Mouse (Mus musculus): ENCODE results near the gene Btbd2.

Gene Btbd2

DNA sequence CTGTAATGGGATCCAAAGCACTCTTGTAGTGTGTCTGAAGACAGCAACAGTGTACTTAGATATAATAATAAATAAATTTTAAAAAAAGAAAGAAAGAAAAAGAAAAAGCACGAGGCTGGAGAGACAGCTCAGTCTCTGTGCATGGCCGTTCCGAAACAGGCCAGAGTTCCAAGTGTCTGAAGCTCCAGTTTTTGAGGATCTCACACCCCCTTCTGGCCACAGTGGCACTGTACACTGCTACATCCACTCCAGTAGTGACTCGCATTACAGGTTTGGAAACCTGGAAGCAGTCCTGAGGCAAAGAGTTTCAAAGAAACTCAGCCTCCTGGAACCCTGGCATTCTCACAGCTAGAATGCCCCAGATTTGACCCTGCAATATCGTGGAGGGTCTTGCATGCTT is 31.0 kb upstream of the Btbd2 start:
- DNase-seq (ENCODE audit: low spot score), result peak; percentile 77

DNA sequence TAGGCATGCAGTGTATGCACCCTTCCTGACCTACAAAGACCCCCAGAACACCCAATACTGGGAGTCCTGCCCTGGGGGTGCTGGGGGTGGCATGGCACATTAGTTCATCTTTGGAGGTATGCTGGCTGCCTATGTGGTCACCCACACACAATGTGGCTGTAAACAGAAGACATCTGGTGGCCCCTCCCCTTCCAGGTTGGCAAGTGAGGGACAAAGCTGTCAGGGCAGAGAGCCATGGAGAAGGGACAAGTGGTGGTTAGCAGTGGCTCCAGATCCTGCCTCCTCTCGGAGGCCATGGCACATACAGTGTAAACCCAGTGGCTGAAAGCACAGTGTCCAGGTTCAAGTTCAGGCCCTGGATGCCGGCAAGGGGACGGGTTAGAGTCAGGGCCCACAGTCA is 29.7 kb upstream of the Btbd2 start:
- no peak for DNase-seq (ENCODE audit: low spot score)

GRCm38 (mm10) chr10:80684984-80685383 is 28.1 kb upstream of the Btbd2 start:
- no peak for DNase-seq (ENCODE audit: low spot score)

GRCm38 (mm10) chr10:80684214-80684613 is 27.3 kb upstream of the Btbd2 start:
- DNase-seq (ENCODE audit: low spot score), result peak; percentile 57

DNA sequence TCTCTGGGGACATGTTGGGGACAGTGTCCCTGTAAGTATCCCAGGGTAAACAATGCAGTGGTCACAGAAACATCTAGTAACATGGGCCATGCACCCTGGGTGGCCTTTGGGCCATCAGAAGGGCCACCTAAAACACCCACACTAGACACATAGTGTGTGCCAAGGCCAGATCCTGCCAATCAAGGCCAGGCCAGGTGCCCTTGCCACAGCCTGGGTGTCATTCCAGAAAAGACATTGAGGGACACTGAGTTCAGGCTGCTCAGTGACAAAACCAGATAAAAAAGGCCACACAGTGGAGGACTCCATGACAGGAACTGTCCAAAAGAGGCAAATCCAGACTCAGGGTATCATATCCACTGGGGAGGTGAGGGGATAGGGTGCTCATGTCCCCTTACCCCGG is 26.8 kb upstream of the Btbd2 start:
- DNase-seq (ENCODE audit: low spot score), result no peak

DNA sequence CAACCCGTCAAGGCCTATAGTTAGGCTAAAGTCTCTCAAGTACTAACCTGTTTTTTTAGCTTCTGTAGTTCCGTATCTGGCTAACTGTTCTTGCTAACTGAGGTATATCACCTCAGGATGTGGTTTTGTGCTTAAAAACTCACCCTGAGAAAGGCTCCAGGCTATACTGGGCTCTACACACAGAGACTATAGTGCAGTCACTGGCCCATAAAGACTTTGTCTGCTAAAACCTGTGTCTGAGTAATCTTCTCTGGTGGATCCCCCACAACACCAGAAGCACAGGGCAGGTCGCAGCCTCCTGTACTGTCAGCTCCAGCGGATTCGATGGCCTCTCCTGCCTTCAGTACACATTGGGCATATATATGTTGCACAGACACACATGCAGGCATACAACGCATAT is 25.1 kb upstream of the Btbd2 start:
- DNase-seq (ENCODE audit: low spot score), result no peak

DNA sequence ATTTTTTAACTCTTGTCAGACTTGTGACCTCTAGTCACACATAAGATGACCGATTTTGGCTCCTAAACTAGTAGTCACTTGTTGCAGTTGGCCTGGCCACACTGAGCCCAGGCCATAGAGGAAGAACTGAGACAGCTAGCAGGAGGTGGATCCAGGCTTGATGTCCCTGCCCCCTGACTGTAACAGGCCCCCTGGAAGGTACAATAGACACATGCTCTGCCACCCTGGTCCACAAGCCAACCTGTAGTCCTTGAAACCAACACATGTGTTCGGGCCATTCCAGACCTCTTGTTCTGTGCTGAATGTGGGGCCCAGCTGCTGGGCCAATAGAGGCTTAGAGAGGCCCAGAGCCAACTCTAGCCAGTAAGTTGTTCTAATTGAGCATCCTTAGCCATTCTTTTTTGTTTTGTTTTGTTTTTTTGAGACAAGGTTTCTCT is 23.4 kb upstream of the Btbd2 start:
- no peak for DNase-seq (ENCODE audit: low spot score)

DNA sequence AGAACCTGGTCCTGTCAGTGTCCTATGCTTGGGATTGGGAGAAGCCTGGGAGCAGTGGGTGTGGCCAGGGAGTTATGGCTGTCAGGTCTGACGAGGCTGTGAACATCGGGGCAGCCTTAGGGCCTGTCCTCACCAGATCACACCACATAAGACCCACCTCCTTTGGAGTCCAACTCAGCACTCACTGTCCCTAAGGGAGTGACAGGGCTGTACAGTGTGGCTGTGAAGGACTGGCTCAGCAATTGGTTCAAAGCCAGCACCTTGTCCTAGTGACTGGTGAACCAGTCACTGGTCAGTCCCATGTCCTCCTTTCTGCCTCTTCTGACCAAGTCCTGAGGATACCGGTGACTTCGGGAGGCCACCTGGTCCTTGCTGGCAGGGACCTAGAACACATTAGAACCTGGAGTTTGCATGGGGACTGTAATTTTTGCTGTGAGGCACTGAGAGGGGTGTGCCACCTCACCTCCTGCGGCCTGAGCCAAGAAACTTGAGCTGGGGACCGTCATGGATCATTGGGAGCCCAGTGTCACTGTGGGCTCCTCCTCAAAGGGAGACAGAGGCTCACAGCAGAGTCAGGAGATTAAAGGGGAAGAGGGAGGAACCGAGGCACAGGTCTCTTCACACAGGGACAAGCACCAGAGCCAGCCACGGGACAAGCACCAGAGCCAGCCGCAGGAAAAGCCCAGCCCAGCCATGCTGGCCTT is 22.8 kb upstream of the Btbd2 start:
- no peak for DNase-seq (ENCODE audit: low spot score)

GRCm38 (mm10) chr10:80678601-80679377 is 21.9 kb upstream of the Btbd2 start:
- no peak for DNase-seq (ENCODE audit: low spot score)

- no peak for DNase-seq (ENCODE audit: low spot score)
Observed at GRCm38 (mm10) chr10:80677942-80678436, 21.1 kb upstream of the Btbd2 start, which contains the start of gene Mknk2. TSS of gene Mknk2 (minus strand) at chr10:80678112.

DNA sequence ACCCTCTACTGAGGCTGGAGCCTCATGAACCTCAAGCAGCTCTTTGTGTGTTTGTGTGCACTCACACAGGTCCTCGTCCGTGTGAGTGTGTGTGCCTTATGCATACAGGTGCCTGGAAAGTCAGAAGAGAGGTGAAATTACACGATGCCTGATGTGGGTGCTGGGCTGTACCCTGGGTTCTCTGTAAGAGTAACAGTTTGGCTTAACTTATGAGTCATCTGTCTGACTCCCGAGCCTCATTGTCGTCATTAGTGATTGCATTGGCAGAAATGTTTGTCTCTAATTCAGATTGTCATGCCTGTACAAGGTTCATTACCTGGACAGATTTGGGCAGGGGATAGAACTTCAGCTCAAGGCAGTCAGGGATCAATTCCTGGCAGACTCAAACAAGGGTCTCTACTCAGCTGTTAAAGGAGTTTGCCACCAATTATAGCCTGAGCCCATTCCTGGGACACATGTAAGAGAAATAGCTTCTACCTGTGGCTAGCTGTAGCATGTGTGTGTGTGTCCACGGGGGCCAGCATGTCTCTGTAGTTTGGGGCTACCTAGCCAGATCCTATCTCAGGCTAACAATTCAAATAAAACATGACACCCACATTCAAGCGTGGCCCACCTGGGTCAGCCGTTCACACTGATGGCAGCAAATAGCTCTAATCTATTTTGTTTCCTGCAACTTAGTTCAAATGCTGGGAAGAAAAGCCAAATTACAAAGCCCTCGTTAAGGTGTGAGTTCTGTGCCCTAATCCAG is 20.4 kb upstream of the Btbd2 start:
- DNase-seq (ENCODE audit: low spot score), result no peak

DNA sequence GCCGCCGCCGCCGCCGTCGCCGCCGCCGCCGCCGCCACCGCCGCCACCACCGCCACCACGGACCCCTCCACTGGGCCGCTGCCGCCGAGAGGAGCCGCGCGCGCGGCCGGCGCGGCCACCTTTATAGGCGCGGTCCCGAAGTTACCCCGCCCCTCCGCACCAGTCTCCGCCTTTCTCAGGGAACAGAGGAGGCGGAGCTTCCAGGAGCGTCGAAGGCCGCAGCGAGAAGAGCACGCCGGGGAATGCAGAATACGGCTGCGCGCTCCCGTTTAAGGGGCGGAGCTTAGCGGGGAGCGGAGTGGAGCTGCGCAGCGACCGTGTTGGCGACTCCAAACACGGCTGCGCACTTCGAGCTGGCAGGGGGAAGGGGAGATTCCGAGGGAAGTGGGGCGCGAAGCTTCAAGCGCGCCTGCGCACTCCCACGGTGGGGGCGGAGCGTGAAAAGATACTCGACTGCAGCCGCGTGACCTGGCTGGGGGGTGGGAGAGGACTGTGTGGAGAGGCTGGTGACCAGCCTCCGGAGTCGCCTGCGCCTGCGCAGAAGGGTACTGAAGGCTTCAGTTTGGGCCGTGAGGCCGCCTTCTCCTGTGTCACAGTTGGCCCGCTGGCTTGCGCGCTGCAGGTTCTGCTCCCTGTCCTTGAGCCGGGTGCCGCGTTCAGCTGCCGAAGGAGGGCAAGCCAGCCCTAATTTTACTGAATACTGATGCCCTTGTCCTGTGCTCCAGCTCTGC is 19.5 kb upstream of the Btbd2 start:
- DNase-seq (ENCODE audit: low spot score), result peak; percentile 100

DNA sequence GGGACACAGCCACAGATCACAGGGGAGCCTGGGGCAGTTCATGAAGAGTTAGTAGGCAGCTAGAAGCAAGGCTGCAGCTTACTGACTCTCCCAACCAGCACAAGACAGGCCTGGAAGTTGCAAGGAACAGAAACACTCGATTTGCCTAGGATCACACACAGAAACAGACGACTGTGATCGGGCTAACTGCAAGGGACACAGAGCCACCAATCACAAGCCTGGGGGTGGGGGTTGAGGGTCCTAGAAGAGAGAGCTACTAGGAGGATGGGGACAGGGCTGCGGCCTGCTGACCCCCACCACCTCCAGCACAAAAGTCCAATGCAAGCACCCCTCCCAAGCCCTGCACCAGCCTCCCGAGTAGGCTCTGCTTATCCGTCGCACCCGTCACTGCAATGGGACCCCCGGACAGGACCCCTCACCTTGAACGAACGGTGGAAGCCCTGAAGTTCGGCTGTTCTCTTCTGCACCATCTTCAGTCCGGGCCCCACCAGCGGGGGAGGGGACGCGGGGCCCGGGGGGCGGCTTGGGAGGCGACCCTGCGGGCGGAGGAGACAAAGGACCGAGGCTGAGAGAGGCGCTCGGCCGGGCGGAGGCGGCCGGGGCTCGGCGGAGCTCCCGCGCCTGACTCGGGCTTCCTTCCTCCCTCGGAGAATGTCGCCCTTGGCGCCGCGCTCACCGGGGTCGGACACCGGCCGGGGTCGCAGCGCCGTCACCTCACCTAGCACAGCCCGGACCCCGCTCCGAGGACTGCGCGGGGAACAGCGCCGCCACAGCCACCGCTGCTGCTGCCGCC is 18.7 kb upstream of the Btbd2 start:
- DNase-seq (ENCODE audit: low spot score), result peak; percentile 58

GRCm38 (mm10) chr10:80674851-80675404 is 18.1 kb upstream of the Btbd2 start:
- no peak for DNase-seq (ENCODE audit: low spot score)

DNA sequence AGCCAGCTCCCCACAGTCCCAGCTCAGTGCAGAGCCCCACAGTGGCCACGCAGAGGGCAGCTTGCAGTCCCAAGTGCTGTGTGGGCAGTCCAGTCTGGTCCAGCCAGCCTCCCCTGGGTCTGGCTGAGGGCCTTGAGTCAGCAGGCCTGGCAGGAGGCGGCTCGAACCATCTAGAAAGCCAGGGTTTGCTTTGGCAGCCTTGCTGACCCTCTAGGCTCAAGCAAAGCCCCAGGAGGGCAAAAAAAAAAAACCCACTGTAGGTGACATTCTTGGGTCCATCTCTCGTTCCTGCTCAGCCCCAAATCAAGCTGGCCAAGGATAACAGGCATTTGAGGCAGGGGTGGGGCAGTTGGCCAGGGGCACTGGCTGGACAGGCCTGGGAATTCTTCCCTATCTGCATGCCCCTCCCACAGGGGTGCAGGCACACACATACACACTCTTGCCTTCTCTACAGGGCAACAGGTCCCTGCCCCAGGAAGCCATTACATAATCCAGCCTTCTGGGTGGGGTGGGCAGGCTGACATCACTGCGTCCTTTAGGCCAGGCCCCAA is 17.4 kb upstream of the Btbd2 start:
- no peak for DNase-seq (ENCODE audit: low spot score)

- DNase-seq (ENCODE audit: low spot score), result no peak
Observed at GRCm38 (mm10) chr10:80673690-80674089, 16.8 kb upstream of the Btbd2 start.

DNA sequence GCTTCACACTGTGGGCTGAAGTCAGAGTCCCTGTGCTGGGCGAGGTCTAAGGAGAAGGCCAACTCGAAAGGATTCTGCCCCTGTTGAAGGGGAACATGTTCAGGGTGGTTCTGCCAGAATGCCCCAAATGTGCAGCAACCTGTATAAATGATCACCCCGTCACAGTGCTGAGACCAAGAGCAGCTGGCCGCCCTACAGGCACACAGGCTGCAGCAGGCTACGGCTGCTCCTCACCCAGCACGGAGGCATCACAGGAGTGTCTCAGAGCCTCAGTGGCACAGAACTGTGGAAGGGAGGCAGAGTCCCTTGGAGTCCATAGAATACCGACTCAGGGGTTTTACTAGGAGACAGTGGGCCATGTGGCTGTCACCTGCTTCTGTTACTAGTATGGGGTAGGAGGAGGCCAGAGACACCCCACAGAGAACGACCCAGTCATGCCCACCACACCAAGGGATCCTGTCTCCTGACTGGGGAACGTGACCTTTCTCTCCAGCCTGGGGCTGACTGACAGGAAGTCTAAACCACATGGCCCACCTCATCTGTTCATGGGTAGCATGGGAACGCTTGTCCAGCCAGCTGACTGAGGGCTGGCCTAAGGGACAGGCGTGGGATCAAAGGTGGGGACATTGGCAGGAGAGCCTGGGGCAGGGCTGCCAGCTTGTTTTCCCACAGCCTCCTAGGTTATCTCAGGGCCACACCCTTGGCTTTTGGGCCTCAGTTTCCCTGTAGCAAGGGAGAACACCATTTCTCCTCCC is 15.2 kb upstream of the Btbd2 start:
- no peak for DNase-seq (ENCODE audit: low spot score)

DNA sequence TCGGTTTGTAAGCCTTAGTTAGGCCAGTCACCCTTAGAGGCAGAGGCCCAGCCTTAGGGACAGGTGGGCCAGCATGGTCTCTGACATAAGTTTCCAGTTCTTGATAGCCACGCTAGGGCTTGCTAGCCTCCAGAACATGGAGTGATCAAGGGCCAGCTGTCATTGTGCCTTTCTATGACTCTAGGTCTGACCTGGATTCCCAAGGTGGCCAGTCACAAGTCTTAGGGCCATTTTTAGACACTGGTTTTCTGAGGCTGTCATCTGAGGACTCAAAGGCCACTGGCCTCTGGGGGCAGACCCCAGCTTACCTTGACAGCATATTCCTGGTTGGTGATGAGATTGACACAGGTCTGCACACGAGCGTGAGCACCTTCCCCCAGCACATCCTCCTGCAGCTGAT is 14.4 kb upstream of the Btbd2 start:
- no peak for DNase-seq (ENCODE audit: low spot score)

GRCm38 (mm10) chr10:80670531-80670930 is 13.7 kb upstream of the Btbd2 start:
- no peak for DNase-seq (ENCODE audit: low spot score)
